Mouse (Mus musculus): ENCODE measurements around the gene Nav2. TPM values are rescaled to one million over a fixed set of nuclear protein-coding genes. Genes with fewer than 3 reads are reported as not detected.

Gene Nav2
- total and polyA plus RNA-seq, 3 experiments, result 2.0 to 2.7 TPM; not detected in 1

DNA sequence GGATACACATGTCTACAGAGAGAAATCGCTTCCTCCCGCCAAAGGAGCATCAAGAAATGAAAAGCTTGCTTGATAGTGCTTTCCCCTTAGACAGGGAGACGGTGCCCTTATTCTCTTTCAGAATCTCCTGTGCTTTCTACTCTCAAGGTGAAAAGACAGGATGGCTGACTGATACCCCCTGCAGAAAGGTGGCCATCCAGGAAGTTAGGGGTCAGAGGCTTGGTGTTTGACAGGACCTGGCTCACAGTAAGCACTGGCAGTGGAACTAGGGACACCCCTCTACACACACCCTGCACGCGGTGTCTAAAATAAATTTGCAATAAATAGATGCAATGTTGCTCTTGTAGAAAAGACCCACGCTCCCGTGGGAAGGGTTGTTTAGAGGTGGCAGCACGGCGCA lies 723.4 kb downstream of the Nav2 start:
- no peaks in the 10 kb centered on the region for H3K9me3 ChIP-seq (replicated peaks; ENCODE audit: insufficient read depth, low read length)
- no peak for DNase-seq (ENCODE audit: low read depth, low spot score)
- H3K27ac ChIP-seq (ENCODE audit: control insufficient read depth, low read depth, low read length), result no peak overlapping the region
- TF ChIP-seq MYB (IDR thresholded peaks at IDR 0.05; ENCODE audit: low read depth, low read length) (no peak), POLR2AphosphoS2 (IDR thresholded peaks at IDR 0.05; ENCODE audit: low read length) (no peak), CHD2 (IDR thresholded peaks at IDR 0.05; ENCODE audit: low read length) (no peak), SMC3 (IDR thresholded peaks at IDR 0.05; ENCODE audit: low read depth, low read length) (no peak)
- no peaks in the 10 kb centered on the region; a peak in 1 of 4 replicates for H3K27me3 ChIP-seq (ENCODE audit: control insufficient read depth in 1 of 2, insufficient read depth in 2 of 2, low read length in 2 of 2)
- no peak overlapping the region for H3K4me3 ChIP-seq (ENCODE audit: control insufficient read depth in 1 of 2, insufficient read depth in 1 of 2, low read depth in 2 of 2, low read length in 2 of 2)
- no peak overlapping the region for H3K9ac ChIP-seq (ENCODE audit: control insufficient read depth, low read depth, low read length, poor library complexity, severe bottlenecking)
- H3K4me1 ChIP-seq (ENCODE audit: control insufficient read depth in 1 of 2, insufficient read depth in 2 of 2, low read length in 2 of 2), result no peaks in the 10 kb centered on the region
- no peaks in the 10 kb centered on the region for H3K36me3 ChIP-seq (ENCODE audit: control insufficient read depth in 1 of 2, insufficient read depth in 2 of 2, low read length in 2 of 2)
- no peaks in the 10 kb centered on the region for H3K79me2 ChIP-seq (ENCODE audit: control insufficient read depth, insufficient read depth, low read length, poor library complexity)

- no peaks in the 10 kb centered on the region; a peak in 1 of 4 replicates for H3K27me3 ChIP-seq (ENCODE audit: control insufficient read depth in 1 of 2, insufficient read depth in 2 of 2, low read length in 2 of 2)
These were observed 723.9 kb downstream of the Nav2 start for GRCm38 (mm10) chr7:49632391-49632790.

GRCm38 (mm10) chr7:49633375-49633956 lies 725.0 kb downstream of the Nav2 start:
- H3K36me3 ChIP-seq (ENCODE audit: control insufficient read depth in 1 of 2, insufficient read depth in 2 of 2, low read length in 2 of 2), result no peaks in the 10 kb centered on the region
- H3K27ac ChIP-seq (ENCODE audit: control insufficient read depth, low read depth, low read length), result no peak overlapping the region
- H3K4me3 ChIP-seq (ENCODE audit: control insufficient read depth in 1 of 2, insufficient read depth in 1 of 2, low read depth in 2 of 2, low read length in 2 of 2), result no peak overlapping the region
- no peaks in the 10 kb centered on the region for H3K9me3 ChIP-seq (replicated peaks; ENCODE audit: insufficient read depth, low read length)
- no peaks in the 10 kb centered on the region for H3K27me3 ChIP-seq (ENCODE audit: control insufficient read depth in 1 of 2, insufficient read depth in 2 of 2, low read length in 2 of 2)
- no peak for DNase-seq (ENCODE audit: low read depth, low spot score)
- no peak for TF ChIP-seq MAZ (IDR thresholded peaks at IDR 0.05; ENCODE audit: low read depth, low read length)
- no peak for TF ChIP-seq ZMIZ1 (IDR thresholded peaks at IDR 0.05; ENCODE audit: low read depth, low read length)
- TF ChIP-seq EP300 (IDR thresholded peaks at IDR 0.05; ENCODE audit: low read depth in 1 of 2, low read length in 2 of 2), result no peak
- no peak for TF ChIP-seq JUND (IDR thresholded peaks at IDR 0.05; ENCODE audit: low read depth, low read length)
- no peak for TF ChIP-seq GATA1 (IDR thresholded peaks at IDR 0.05; ENCODE audit: low read depth, low read length)
- no peak for TF ChIP-seq HCFC1 (IDR thresholded peaks at IDR 0.05; ENCODE audit: low read depth, low read length)
- no peak for TF ChIP-seq MXI1 (IDR thresholded peaks at IDR 0.05; ENCODE audit: low read depth, low read length)
- H3K79me2 ChIP-seq (ENCODE audit: control insufficient read depth, insufficient read depth, low read length, poor library complexity), result no peaks in the 10 kb centered on the region
- no peak overlapping the region for H3K9ac ChIP-seq (ENCODE audit: control insufficient read depth, low read depth, low read length, poor library complexity, severe bottlenecking)
- H3K4me1 ChIP-seq (ENCODE audit: control insufficient read depth in 1 of 2, insufficient read depth in 2 of 2, low read length in 2 of 2), result no peaks in the 10 kb centered on the region

More at GRCm38 (mm10) chr7:49632391-49632790, 723.9 kb downstream of the Nav2 start:
- no peaks in the 10 kb centered on the region for H3K4me1 ChIP-seq (ENCODE audit: control insufficient read depth in 1 of 2, insufficient read depth in 2 of 2, low read length in 2 of 2)
- no peaks in the 10 kb centered on the region for H3K9me3 ChIP-seq (replicated peaks; ENCODE audit: insufficient read depth, low read length)
- H3K9ac ChIP-seq (ENCODE audit: control insufficient read depth, low read depth, low read length, poor library complexity, severe bottlenecking), result no peak overlapping the region
- DNase-seq (ENCODE audit: low read depth, low spot score), result no peak
- TF ChIP-seq BHLHE40 (IDR thresholded peaks at IDR 0.05; ENCODE audit: borderline replicate concordance, low read depth, low read length) (no peak), ETS1 (IDR thresholded peaks at IDR 0.05; ENCODE audit: low read depth, low read length) (no peak), EP300 (IDR thresholded peaks at IDR 0.05; ENCODE audit: low read depth in 1 of 2, low read length in 2 of 2) (no peak), MAX (IDR thresholded peaks at IDR 0.05; ENCODE audit: low read length) (no peak), CHD1 (IDR thresholded peaks at IDR 0.05; ENCODE audit: low read depth, low read length) (no peak), MAFK (IDR thresholded peaks at IDR 0.05; ENCODE audit: borderline replicate concordance, low read depth, low read length) (no peak), SMC3 (IDR thresholded peaks at IDR 0.05; ENCODE audit: low read depth, low read length) (no peak), MAZ (IDR thresholded peaks at IDR 0.05; ENCODE audit: low read depth, low read length) (no peak), TAL1 (IDR thresholded peaks at IDR 0.05; ENCODE audit: low read length) (no peak), ELF1 (IDR thresholded peaks at IDR 0.05; ENCODE audit: low read depth, low read length) (no peak), ZKSCAN1 (IDR thresholded peaks at IDR 0.05; ENCODE audit: low read depth, low read length) (no peak), CTCF (IDR thresholded peaks at IDR 0.05 in 2 of 3, conservative IDR thresholded peaks at IDR 0.05 in 1 of 3; ENCODE audit: control insufficient read depth in 1 of 3, insufficient read depth in 1 of 3, low read depth in 2 of 3, low read length in 3 of 3, poor library complexity in 1 of 3, severe bottlenecking in 1 of 3) (no peak), POLR2AphosphoS2 (IDR thresholded peaks at IDR 0.05; ENCODE audit: low read length) (no peak), MYC (IDR thresholded peaks at IDR 0.05; ENCODE audit: low read depth, low read length) (no peak), GATA1 (IDR thresholded peaks at IDR 0.05; ENCODE audit: low read depth, low read length) (no peak), POLR2AphosphoS5 (IDR thresholded peaks at IDR 0.05; ENCODE audit: borderline replicate concordance, low read depth, low read length) (no peak)
- no peak overlapping the region for H3K27ac ChIP-seq (ENCODE audit: control insufficient read depth, low read depth, low read length)
- no peaks in the 10 kb centered on the region for H3K79me2 ChIP-seq (ENCODE audit: control insufficient read depth, insufficient read depth, low read length, poor library complexity)
- H3K4me3 ChIP-seq (ENCODE audit: control insufficient read depth in 1 of 2, insufficient read depth in 1 of 2, low read depth in 2 of 2, low read length in 2 of 2), result no peak overlapping the region
- no peaks in the 10 kb centered on the region for H3K36me3 ChIP-seq (ENCODE audit: control insufficient read depth in 1 of 2, insufficient read depth in 2 of 2, low read length in 2 of 2)

All from MEL (cell line).